Mouse (Mus musculus): ENCODE measurements around the gene Hist2h2be. TPM values are rescaled to one million over a fixed set of nuclear protein-coding genes. Genes with fewer than 3 reads are reported as not detected.

Hist2h2be gene
- polyA plus RNA-seq, 1 experiment from 2014 or later = 5.8 TPM

GRCm38 (mm10) chr3:96269511-96270474 lies 48.9 kb downstream of the Hist2h2be start, which contains the start of gene Hist2h2bb:
Gene Hist2h2bb, plus strand, starts transcription at chr3:96269752.
- peak; percentile 95 for ATAC-seq (ENCODE audit: low FRiP score)
- Histone ChIP-seq H3K4me3 (peak within 1 kb of the TSS; percentile 49), H3K4me1 (peaks cover 6% of the 10 kb centered on the region), H3K4me2 (replicated peaks) (peak within 1 kb of the TSS; percentile 81), H3K27ac (peak within 1 kb of the TSS; percentile 96), H3K27me3 (no peaks in the 10 kb centered on the region), H3K9me3 (replicated peaks) (no peaks in the 10 kb centered on the region), H3K36me3 (no peaks in the 10 kb centered on the region), H3K9ac (peak within 1 kb of the TSS; percentile 79)
- WGBS = under 1% methylated on average over 45 of the region's 45 CpGs

Small RNAs within 50 kb of the gene (microRNA-seq; reads per million reads assigned to microRNA genes)
- gene Gm44492 (not detected), gene Gm47311 (not detected), gene Gm47313 (not detected)

Other genes with a start within 250 kb of the Hist2h2be start
- 77.4 and 79.3 TPM in 2 replicates for gene Plekho1, start 225.1 kb upstream of the Hist2h2be start, polyA plus RNA-seq (2016; fragmentation: Nextera tagmentation; extraction: Ambion mirVana)
- gene Vps45, start 162.7 kb upstream of the Hist2h2be start, polyA plus RNA-seq (2016; fragmentation: Nextera tagmentation; extraction: Ambion mirVana) = 45.4 and 48.3 TPM in 2 replicates
- gene Otud7b, start 116.6 kb upstream of the Hist2h2be start, polyA plus RNA-seq (2016; fragmentation: Nextera tagmentation; extraction: Ambion mirVana) = 17.3 and 18.2 TPM in 2 replicates
- gene Mtmr11, start 59.1 kb upstream of the Hist2h2be start, polyA plus RNA-seq (2016; fragmentation: Nextera tagmentation; extraction: Ambion mirVana) = 20.8 and 23.0 TPM in 2 replicates
- gene Sf3b4, start 48.8 kb upstream of the Hist2h2be start, polyA plus RNA-seq (2016; fragmentation: Nextera tagmentation; extraction: Ambion mirVana) = 164 and 170 TPM in 2 replicates
- 44.5 and 44.9 TPM in 2 replicates for gene Sv2a, start 40.0 kb upstream of the Hist2h2be start, polyA plus RNA-seq (2016; fragmentation: Nextera tagmentation; extraction: Ambion mirVana)
- gene Bola1, start 1.4 kb upstream of the Hist2h2be start, polyA plus RNA-seq (2016; fragmentation: Nextera tagmentation; extraction: Ambion mirVana) = 54.4 and 59.8 TPM in 2 replicates
- gene Hist2h2ab, start 1.3 kb upstream of the Hist2h2be start, polyA plus RNA-seq (2016; fragmentation: Nextera tagmentation; extraction: Ambion mirVana) = not detected in 2 replicates
- 4.4 and 7.0 TPM in 2 replicates for gene Hist2h2ac, start 239 bp upstream of the Hist2h2be start, polyA plus RNA-seq (2016; fragmentation: Nextera tagmentation; extraction: Ambion mirVana)
- 4.9 and 6.7 TPM in 2 replicates for gene Hist2h3c2, start 18.0 kb downstream of the Hist2h2be start, polyA plus RNA-seq (2016; fragmentation: Nextera tagmentation; extraction: Ambion mirVana)
- gene Hist2h2aa2, start 19.2 kb downstream of the Hist2h2be start, polyA plus RNA-seq (2016; fragmentation: Nextera tagmentation; extraction: Ambion mirVana) = 49.8 and 72.3 TPM in 2 replicates
- gene Hist2h2aa1, start 24.4 kb downstream of the Hist2h2be start, polyA plus RNA-seq (2016; fragmentation: Nextera tagmentation; extraction: Ambion mirVana) = 16.0 and 22.0 TPM in 2 replicates
- 0.71 and 0.91 TPM in 2 replicates for gene Hist2h3c1, start 25.6 kb downstream of the Hist2h2be start, polyA plus RNA-seq (2016; fragmentation: Nextera tagmentation; extraction: Ambion mirVana)
- 5.0 and 10.9 TPM in 2 replicates for gene Hist2h4, start 42.2 kb downstream of the Hist2h2be start, polyA plus RNA-seq (2016; fragmentation: Nextera tagmentation; extraction: Ambion mirVana)
- gene Hist2h3b, start 47.5 kb downstream of the Hist2h2be start, polyA plus RNA-seq (2016; fragmentation: Nextera tagmentation; extraction: Ambion mirVana) = 39.7 and 58.2 TPM in 2 replicates
- 8.6 and 14.4 TPM in 2 replicates for gene Hist2h2bb, start 48.6 kb downstream of the Hist2h2be start, polyA plus RNA-seq (2016; fragmentation: Nextera tagmentation; extraction: Ambion mirVana)
- gene Fcgr1, start 72.8 kb downstream of the Hist2h2be start, polyA plus RNA-seq (2016; fragmentation: Nextera tagmentation; extraction: Ambion mirVana) = 2.0 TPM in 2 replicates
- not detected in 2 replicates for gene BC107364, start 231.2 kb downstream of the Hist2h2be start, polyA plus RNA-seq (2016; fragmentation: Nextera tagmentation; extraction: Ambion mirVana)